Mouse (Mus musculus) hindbrain, embryonic 14.5 days (tissue): ENCODE data around the gene Krt32. TPM values are rescaled to one million over a fixed set of nuclear protein-coding genes. Genes with fewer than 3 reads are reported as not detected.

Source experiments
- ATAC-seq: fragments of 200-750 bp; cut with Nextera tagmentation; 2 replicates; pipeline ENCODE4 v1.8.0; 2017; ENCODE audit warnings: moderate number of reproducible peaks, mild to moderate bottlenecking, moderate TSS enrichment, moderate library complexity; ENCODE audit not compliant: low FRiP score
- DNase-seq: peaks from one replicate; pipeline ENCODE4 v3.0.0-alpha.2; 2015; ENCODE audit warnings: low spot score
- H3K27ac ChIP-seq: fragments of 300-500 bp; sonication (generic); 2 replicates; pipeline ENCODE4 v1.5.1; 2014; ENCODE audit warnings: mild to moderate bottlenecking, moderate library complexity
- H3K27me3 ChIP-seq: fragments of 300-500 bp; sonication (generic); 2 replicates; pipeline ENCODE4 v1.6.1; 2014; ENCODE audit warnings: mild to moderate bottlenecking, low read length, mixed read lengths; ENCODE audit not compliant: control insufficient read depth, insufficient read depth
- H3K36me3 ChIP-seq: fragments of 300-500 bp; sonication (generic); replicated peaks from 2 replicates; pipeline ENCODE4 v1.6.1; 2014; ENCODE audit not compliant: control insufficient read depth, insufficient read depth
- H3K4me1 ChIP-seq: fragments of 300-500 bp; sonication (generic); replicated peaks from 2 replicates; pipeline ENCODE4 v1.6.1; 2014; ENCODE audit warnings: antibody characterized with exemption, low read length, mixed read lengths; ENCODE audit not compliant: control insufficient read depth, insufficient read depth
- H3K4me2 ChIP-seq: fragments of 300-500 bp; sonication (generic); replicated peaks from 2 replicates; pipeline ENCODE4 v1.6.1; 2014; ENCODE audit warnings: mild to moderate bottlenecking, moderate library complexity
- H3K4me3 ChIP-seq: fragments of 300-500 bp; sonication (generic); replicated peaks from 2 replicates; pipeline ENCODE4 v1.5.1; 2014; ENCODE audit warnings: mild to moderate bottlenecking, low read length
- H3K9ac ChIP-seq: fragments of 300-500 bp; sonication (generic); 2 replicates; pipeline ENCODE4 v1.6.1; 2014
- H3K9me3 ChIP-seq: fragments of 300-500 bp; sonication (generic); 2 replicates; pipeline ENCODE4 v1.6.1; 2016; ENCODE audit warnings: low read length; ENCODE audit not compliant: control insufficient read depth
- WGBS: fragments of 180-500 bp; shearing (Covaris S2); extraction: QIAGEN DNeasy Blood & Tissue Kit; methylation state at CpG from one replicate; pipeline ENCODE4 v1.1.7; 2014; 5-methylcytosine and 5-hydroxymethylcytosine counted together
- polyA plus RNA-seq: library from polyadenylated mRNA; unstranded; fragments of >200 nt; fragmentation: Nextera tagmentation; extraction: Ambion mirVana; gene quantifications from 2 replicates; pipeline ENCODE4 v1.2.1, GENCODE M21; 2014

Gene Krt32
- polyA plus RNA-seq, 1 experiment from 2014 or later, result not detected

- no peak within 1 kb of the TSS for H3K9ac ChIP-seq
- H3K27ac ChIP-seq, result no peak within 1 kb of the TSS
- no peaks in the 10 kb centered on the region for H3K36me3 ChIP-seq
- no peak for ATAC-seq
- DNase-seq, result no peak
- H3K4me2 ChIP-seq, result no peak within 1 kb of the TSS
- H3K4me1 ChIP-seq, result no peaks in the 10 kb centered on the region
- no peak within 1 kb of the TSS for H3K4me3 ChIP-seq
- 91% methylated on average over 6 of the region's 6 CpGs for WGBS
- no peaks in the 10 kb centered on the region for H3K27me3 ChIP-seq
- no peaks in the 10 kb centered on the region for H3K9me3 ChIP-seq
Observed at GRCm38 (mm10) chr11:100105576-100106122, 17.6 kb upstream of the Krt32 start, which contains the start of gene Krt36. Gene Krt36, minus strand, starts transcription at chr11:100105626.

DNA sequence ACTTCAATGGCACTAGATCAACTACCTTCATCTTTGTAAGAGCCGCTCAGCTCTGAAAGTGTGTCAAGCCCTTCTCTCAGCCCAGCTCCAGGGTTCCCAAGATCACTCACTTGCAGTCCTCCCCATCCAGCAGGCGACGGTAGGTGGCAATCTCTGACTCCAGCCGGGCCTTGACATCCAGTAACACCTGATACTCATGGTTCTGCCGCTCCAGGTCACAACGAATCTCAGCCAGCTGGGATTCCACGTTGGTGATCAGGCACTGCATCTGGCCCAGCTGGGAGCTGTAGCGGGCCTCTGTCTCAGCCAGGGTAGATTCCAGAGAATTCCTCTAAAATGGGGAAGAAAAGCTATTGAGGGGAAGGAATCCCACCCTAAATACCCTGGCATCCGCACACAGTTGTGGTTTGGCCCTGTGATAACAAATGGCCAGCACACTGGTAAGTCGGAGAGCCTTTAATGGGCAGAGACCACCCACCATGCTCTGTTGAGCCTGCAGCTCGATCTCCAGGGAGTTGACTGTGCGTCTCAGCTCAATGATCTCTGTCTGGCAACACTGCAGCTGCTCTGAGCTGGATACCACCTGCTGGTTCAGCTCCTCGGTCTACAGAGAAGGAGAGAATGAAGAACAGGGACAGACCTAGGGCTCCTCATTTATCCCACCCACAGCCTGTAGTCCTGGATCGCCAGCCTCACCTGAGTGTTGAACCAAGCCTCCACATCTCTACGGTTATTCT, 14.8 kb upstream of the Krt32 start:
- no peak overlapping the region for H3K9ac ChIP-seq
- 66% methylated on average over 15 of the region's 15 CpGs for WGBS
- no peak overlapping the region for H3K27ac ChIP-seq

GRCm38 (mm10) chr11:100100391-100100790, 12.4 kb upstream of the Krt32 start:
- Histone ChIP-seq H3K4me1 (no peaks in the 10 kb centered on the region), H3K4me2 (no peak overlapping the region), H3K4me3 (no peak overlapping the region), H3K9me3 (no peaks in the 10 kb centered on the region), H3K36me3 (no peaks in the 10 kb centered on the region), H3K27me3 (no peaks in the 10 kb centered on the region), H3K27ac (no peak overlapping the region), H3K9ac (no peak overlapping the region)
- WGBS, result 91% methylated on average over 4 of the region's 4 CpGs
- ATAC-seq, result no peak
- no peak for DNase-seq

More for the DNA sequence above, 14.8 kb upstream of the Krt32 start:
- Histone ChIP-seq H3K9me3 (no peaks in the 10 kb centered on the region), H3K27me3 (no peaks in the 10 kb centered on the region), H3K4me3 (no peak overlapping the region), H3K4me1 (no peaks in the 10 kb centered on the region), H3K4me2 (no peak overlapping the region), H3K36me3 (no peaks in the 10 kb centered on the region)
- ATAC-seq (no peak), DNase-seq (no peak)

DNA sequence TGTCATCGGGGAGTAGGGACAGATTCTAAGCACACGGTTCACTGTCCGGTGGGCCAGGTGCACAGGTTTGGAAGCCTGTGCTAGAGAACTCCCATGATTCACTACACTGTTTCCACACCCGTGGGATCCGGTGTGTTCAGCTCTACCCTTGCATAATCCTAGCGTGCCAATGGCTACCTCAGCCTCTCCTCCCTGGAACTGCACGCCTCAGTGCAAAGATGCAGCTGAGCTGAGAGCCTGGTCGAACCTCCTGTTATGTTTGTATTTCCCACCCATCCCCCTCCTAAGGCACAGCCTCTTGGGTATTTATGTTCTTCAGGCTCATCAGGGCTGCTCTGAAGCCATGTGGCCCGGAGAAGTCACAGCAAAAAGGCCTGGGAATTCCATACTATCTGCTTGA, 9.8 kb upstream of the Krt32 start:
- 76% methylated on average over 9 of the region's 9 CpGs for WGBS
- no peak for ATAC-seq

GRCm38 (mm10) chr11:100096141-100096540, 8.1 kb upstream of the Krt32 start, which contains the start of gene Krt35:
Gene Krt35, minus strand, starts transcription at chr11:100096241.
- ATAC-seq, result no peak
- Histone ChIP-seq H3K27ac (no peak within 1 kb of the TSS), H3K4me1 (no peaks in the 10 kb centered on the region), H3K27me3 (no peaks in the 10 kb centered on the region), H3K9ac (no peak within 1 kb of the TSS), H3K4me3 (no peak within 1 kb of the TSS), H3K4me2 (no peak within 1 kb of the TSS), H3K36me3 (no peaks in the 10 kb centered on the region), H3K9me3 (no peaks in the 10 kb centered on the region)
- no peak for DNase-seq
- 90% methylated on average over 9 of the region's 9 CpGs for WGBS

More for the DNA sequence above, 9.8 kb upstream of the Krt32 start:
- Histone ChIP-seq H3K27me3 (no peaks in the 10 kb centered on the region), H3K4me3 (no peak overlapping the region), H3K9ac (no peak overlapping the region), H3K4me2 (no peak overlapping the region), H3K27ac (no peak overlapping the region), H3K4me1 (no peaks in the 10 kb centered on the region), H3K9me3 (no peaks in the 10 kb centered on the region), H3K36me3 (no peaks in the 10 kb centered on the region)
- DNase-seq, result no peak

- H3K36me3 ChIP-seq, result no peaks in the 10 kb centered on the region
- no peak for ATAC-seq
- H3K4me2 ChIP-seq, result no peak overlapping the region
- DNase-seq, result no peak
- no peak overlapping the region for H3K4me3 ChIP-seq
- no peaks in the 10 kb centered on the region for H3K27me3 ChIP-seq
- H3K4me1 ChIP-seq, result no peaks in the 10 kb centered on the region
- 71% methylated on average over 7 of the region's 7 CpGs for WGBS
- H3K9me3 ChIP-seq, result no peaks in the 10 kb centered on the region
- H3K27ac ChIP-seq, result no peak overlapping the region
- H3K9ac ChIP-seq, result no peak overlapping the region
Observed at GRCm38 (mm10) chr11:100088378-100089025, 476 bp upstream of the Krt32 start.

- 74% methylated on average over 1 of the region's 1 CpGs for WGBS
- Histone ChIP-seq H3K27me3 (no peaks in the 10 kb centered on the region), H3K4me2 (no peak overlapping the region), H3K9me3 (no peaks in the 10 kb centered on the region), H3K9ac (no peak overlapping the region), H3K36me3 (no peaks in the 10 kb centered on the region), H3K4me1 (no peaks in the 10 kb centered on the region), H3K4me3 (no peak overlapping the region), H3K27ac (no peak overlapping the region)
- no peak for DNase-seq
- no peak for ATAC-seq
Observed at GRCm38 (mm10) chr11:100073873-100074272, 14.2 kb downstream of the Krt32 start.

DNA sequence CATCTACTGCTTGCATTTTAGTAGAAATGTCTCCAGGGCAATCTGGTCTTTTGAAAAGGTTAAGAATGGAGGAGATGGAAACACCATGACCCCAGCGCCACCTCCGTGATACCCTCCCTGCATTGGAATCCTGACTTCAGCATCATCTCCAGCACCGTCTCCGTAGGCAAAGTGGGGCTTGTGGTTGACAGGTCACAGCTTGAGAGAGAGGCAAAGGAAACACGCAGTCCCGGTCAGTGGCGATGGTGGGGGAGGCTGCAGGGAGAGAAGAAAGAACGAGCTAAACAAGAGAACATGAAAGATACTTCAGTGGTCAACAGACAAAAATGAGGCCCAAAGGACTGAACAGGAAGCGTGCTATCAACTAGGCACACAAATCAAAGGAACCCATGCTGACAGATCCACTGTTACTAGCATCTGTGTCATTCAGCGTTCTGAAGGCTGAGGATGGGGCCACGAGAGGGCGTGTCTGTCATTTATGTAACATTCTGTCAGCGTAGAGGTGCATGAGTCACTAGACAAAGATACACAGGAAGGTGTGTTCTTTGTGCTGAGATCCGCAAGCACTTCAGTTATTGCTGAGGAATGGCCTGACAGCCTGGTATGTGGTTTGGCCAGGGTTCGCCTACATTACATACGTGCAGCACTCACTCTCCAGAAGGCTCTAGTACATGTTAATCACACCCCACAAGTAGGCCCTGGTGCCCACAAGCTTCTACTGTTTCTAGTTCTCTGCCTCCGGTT, 20.6 kb downstream of the Krt32 start:
- H3K4me3 ChIP-seq, result no peak overlapping the region
- DNase-seq (no peak), ATAC-seq (no peak)
- H3K4me2 ChIP-seq, result no peak overlapping the region
- H3K9me3 ChIP-seq, result no peaks in the 10 kb centered on the region
- no peaks in the 10 kb centered on the region for H3K36me3 ChIP-seq
- no peaks in the 10 kb centered on the region for H3K4me1 ChIP-seq
- no peaks in the 10 kb centered on the region for H3K27me3 ChIP-seq
- WGBS, result 84% methylated on average over 17 of the region's 17 CpGs
- H3K27ac ChIP-seq, result no peak overlapping the region
- no peak overlapping the region for H3K9ac ChIP-seq
